Mouse (Mus musculus): Measurements from ENCODE around the gene Ppp3r1. TPM values are rescaled to one million over a fixed set of nuclear protein-coding genes. Genes with fewer than 3 reads are reported as not detected.
A peak's percentile ranks its signal among the peaks of the same experiment; 100 is the strongest.

Gene Ppp3r1
- total RNA-seq (2015; ENCODE audit: low replicate concordance) (26.0 and 28.1 TPM in 2 replicates), total RNA-seq (2017; ENCODE audit: low replicate concordance) (20.2 and 20.4 TPM in 2 replicates)

DNA sequence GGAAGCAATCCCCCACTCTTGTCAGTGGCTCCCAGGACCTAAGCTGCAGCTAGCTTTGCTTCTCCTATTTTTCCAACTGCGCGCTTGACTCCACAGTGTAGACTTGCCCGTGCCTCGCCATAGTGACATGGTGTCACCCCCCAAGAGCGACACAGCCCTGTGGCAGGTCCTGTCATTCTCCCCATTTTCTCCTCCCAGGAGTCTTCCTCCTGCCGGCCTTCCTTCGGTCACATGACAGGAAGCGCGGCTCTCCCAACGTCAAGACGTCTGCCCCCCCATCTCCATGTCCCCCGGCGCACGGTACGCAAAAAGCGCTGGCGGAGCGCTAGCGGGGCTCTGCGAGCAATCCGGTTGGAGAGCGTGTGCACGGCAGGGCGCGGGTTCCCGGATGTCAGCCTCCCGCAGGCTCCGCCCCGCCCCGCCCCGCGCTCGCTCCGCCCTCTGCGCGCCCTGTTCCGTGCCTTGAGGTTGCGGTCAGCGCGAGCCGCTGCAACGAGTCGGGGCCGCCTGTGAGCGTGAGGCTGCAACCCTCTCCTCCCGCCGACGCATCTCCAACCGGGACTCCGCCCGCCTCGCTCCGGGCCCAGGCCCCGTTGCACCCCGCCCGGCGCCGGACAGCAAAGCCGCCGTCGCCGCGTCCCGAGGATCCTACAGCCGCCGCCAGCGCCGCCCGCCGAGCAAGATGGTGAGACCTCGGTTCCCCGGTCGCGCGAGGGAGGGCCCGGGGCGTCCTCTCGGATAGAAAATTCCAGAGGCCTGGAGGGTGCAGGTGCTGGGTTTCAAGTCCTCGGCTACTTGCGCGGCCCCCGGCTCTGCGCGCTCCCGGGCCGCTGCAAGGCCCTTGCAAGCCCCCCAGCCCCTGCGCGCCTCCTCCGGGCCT is at the start of gene Ppp3r1:
Gene Ppp3r1 (plus strand): TSS at position 406 of the 880 bp plus-strand sequence.
- peak; percentile 95 for ATAC-seq (replicated peaks; ENCODE audit: low FRiP score, poor library complexity, severe bottlenecking)

DNA sequence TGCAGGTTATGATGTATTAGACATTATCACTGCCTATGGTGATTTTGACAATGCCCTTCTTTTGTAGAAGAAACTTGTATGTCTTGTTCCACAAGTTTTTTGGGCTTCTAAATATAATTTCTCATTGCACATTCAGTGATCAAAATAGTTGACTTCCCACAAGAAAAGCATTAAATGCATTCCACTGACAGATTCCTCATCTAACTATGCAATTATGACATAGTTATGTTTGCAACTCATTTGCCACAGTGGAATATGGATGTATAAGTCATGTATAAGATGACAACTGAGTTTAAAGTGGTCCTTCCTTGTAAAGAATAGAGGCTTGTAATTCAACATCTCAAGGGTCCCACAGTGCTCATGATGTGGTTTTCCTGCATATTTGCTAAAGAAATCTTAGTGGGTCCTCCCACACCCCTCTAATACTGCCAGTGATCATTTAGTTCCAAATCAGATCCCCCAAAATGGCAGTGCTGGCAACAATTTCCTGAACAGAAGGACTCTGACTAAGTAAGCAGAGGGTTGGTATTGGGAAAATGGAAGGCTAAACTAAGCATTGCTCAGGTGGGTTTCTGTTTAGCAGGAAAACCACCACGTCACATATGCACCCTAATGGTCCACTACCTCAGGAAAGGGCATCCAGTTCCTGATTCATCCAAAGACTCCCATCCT is 46.5 kb upstream of the Ppp3r1 start:
- no peak for ATAC-seq (replicated peaks; ENCODE audit: low FRiP score, poor library complexity, severe bottlenecking)

DNA sequence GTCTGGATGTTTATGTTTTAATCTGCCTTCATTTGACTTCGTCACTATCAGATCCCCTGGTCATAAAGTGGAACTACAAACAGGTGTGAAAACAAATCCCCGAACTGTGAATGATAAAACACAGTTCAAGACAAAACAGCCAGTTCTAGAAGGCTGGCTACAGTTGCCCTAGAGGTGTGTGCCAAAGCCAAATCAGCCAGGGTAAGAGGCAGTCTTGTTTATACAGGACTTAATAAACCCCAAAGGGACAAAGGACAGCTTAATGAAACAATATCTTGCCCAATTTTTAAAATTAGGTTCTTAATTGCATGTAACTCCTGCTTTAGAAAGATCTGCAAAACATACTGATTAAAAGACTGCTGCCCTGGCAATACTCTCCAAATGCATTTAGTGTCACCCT is 32.6 kb upstream of the Ppp3r1 start:
- no peak for ATAC-seq (replicated peaks; ENCODE audit: low FRiP score, poor library complexity, severe bottlenecking)

DNA sequence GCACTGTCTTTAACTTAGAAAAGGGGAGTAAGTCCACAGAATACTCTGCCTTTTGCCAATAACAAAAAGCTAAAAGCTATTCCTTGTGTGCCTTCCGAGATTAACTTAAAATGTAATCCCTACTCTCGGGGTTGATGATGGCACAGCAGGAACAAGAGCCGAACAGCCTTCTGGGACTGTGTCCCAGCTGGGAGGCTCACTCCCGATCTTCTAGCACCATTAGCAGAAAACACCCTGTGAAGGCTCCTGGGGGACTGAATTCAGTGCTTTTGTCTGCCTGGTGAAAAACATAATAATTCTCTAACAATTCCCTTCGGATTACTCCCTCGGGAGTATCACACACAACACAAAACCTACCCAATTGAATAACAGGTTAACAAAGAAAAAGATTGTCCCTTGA is 23.4 kb upstream of the Ppp3r1 start:
- ATAC-seq (replicated peaks; ENCODE audit: low FRiP score, poor library complexity, severe bottlenecking) = no peak

DNA sequence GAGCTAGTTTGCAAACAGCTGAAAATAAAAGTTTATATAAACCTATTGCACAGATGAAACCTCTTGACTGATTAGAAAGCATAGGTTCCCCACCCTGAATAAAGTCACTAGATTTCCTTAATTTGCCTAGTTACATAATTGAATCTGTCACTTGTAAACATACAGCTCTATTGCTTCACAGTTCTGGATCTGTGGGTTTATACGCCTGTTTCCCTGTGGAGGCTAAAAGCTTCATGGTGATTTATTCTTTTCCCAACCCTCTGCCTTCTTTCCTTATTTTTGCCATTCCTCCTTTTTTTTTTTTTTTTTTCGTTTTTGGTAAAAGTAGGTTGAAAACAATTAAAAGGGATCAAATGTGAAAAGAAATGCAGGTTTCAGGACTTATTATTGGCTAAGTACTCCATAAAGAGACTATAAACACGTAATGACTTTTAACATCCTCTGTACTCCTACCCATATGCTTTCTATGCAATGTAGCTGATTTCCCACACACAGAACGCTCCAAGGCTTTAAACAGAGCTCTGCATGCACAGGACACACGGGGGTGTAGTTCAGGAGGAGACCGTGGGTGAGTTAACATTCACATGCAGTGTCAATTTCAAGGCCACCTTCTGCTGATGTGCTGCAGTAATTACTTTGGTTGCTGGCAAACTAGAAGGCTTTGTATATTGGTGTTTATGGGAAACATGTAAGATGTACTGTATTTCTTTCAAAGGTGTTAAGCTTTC is 20.6 kb upstream of the Ppp3r1 start:
- no peak for ATAC-seq (replicated peaks; ENCODE audit: low FRiP score, poor library complexity, severe bottlenecking)

DNA sequence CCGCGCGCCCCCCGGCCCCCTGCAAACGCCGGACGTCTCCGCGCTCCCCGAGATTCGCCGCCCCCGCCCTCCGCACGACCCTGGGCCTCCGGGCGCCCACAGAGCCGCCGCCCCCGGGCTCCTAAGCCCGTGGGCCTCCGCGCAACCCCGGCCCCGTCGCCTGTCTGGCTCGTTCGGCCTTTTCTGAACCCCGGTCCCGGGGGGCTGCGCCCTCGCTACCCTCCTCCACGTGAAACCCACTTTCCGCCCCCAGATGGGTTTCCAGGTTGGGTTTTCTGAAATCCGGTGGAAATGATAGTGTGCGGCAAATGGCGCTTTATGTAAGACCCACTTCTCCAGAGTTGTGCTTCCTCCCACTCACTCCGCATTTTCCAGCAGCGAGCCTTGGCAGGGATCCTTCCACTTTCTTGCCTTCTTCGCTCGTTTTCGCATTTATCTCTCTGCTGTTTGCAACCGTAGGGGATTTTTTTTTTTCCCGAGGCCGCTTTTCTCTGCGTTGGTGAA is 727 bp downstream of the Ppp3r1 start:
- ATAC-seq (replicated peaks; ENCODE audit: low FRiP score, poor library complexity, severe bottlenecking) = peak; percentile 11

DNA sequence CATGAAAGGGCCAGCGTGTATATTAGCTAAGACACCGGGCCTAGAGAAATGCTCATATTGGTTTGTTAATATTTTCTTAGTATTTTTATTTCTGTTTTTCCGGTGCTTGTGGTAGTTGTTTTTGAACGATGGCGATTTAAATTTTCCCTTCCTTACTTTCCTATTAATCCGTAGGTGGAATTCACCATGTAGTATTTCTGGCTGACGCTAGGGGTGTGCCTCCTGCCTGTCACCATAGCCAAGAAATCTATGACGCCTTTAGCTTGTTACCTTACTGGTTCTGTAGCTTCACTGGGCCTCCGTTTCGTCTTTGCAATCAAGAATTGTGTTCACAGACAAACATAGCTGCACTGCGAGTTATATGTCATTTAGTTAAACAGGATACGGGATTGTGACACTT is 1.2 kb downstream of the Ppp3r1 start:
- peak; percentile 83 for ATAC-seq (replicated peaks; ENCODE audit: low FRiP score, poor library complexity, severe bottlenecking)

DNA sequence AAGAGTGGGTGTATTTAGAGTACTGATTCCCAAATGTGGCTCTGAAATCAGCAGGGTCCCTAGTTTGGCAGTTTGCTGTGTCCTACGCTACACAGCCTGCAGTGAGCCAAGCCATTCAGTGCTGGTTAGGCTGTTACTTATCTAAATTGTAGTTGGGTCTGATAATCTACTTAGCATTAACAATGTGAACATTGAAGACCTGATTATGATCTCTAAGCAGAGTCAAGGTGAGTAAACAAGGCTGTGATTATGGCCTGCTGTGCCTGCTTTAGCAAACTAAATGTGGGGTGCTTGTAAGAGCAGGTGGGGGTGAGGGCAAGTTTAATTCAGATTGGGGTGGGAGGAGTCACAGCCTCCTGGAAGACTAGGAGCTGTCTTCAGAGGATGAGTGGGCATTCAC is 4.9 kb downstream of the Ppp3r1 start:
- no peak for ATAC-seq (replicated peaks; ENCODE audit: low FRiP score, poor library complexity, severe bottlenecking)

DNA sequence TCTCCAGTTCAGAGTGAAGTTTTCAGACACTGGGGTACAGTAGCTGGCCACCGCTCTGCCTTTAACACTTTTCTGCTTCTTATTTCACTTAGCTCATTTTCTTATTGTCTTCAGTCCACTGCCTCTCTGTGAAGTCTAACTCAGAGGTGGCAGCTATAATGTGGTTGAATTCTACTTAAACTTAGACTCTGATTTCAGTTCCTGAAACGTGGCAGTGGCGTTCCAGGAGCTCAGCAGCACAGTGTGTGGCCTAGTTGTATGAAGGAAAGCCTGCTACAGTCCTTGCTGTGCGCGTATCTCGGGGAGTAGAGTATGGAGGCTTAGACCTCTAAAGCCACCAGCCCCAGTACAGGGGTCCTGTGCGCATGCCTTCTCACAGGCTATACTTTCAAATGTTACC is 7.6 kb downstream of the Ppp3r1 start:
- ATAC-seq (replicated peaks; ENCODE audit: low FRiP score, poor library complexity, severe bottlenecking) = no peak

DNA sequence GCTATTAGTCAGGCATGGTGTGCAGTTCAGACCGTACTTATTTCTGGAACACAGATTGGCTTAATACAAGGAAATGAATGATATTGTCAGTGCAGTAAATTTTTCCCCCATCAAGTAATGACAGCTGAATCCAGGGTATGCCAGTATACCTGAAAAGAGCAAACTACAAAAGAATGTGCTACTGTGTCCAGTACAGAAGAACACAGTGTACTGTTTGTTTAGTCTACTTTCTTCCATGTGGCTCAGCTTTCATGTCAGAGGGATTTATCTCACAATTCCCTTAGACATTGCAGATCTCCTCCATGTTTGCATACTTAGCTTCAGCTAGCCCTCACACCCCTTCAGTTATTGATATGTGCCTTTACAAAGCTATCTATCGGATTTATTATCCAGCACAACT is 10.2 kb downstream of the Ppp3r1 start:
- no peak for ATAC-seq (replicated peaks; ENCODE audit: low FRiP score, poor library complexity, severe bottlenecking)

DNA sequence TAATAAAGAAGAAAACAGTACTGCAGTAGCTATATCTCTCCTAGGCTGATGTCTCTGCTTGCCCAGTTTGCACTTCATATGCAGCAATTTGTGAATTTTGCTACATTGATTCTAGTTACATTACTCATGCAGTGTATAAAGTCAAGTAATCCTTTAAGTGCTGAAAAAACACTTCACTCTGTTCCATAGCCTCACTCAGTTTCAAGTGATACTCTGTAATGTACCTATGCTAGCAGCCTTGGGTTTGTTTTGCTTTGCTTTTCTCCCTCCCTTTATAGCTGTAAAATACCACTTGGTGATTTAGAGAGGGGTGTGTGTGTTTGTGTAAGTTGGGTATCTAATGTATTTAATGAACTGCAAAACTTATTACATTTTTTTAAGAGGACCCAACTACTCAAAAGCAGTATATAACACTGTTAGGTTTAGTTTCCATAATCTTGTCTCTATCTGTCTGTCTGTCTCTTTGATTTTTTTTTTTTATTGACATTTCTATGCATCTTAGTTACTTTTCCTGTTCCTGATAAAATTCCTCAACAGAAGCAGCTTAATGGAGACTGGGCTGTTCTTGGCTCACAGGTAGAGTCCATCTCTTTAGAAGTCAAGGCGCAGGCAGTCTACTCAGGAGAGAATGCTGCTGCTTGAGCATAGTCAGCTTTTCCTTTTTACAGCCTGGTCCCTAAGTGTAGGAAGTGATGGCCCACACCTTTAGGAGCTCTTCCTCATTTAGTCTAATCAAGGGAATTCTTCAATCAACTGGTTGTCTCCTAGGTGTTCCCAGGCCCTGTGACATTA is 12.1 kb downstream of the Ppp3r1 start:
- ATAC-seq (replicated peaks; ENCODE audit: low FRiP score, poor library complexity, severe bottlenecking) = no peak

DNA sequence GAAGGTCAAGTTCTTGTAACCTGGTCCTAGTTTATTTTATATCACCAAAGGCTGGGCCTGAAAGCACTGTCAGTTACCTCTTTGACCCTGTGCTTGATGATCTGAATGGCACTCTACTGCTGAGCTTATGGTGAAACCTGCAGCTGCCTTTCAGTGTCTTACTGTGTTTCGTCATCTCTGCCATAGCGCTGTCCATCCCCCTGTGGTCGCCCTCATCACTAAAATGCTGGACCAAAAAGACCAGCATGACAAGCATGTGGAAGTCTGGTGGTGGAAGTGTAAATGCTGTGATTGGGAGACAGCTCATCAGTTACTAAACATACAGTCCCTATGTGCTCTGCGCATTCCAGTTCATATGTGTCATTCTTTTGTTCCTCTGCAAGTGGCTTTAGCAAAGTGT is 13.2 kb downstream of the Ppp3r1 start:
- ATAC-seq (replicated peaks; ENCODE audit: low FRiP score, poor library complexity, severe bottlenecking) = no peak

DNA sequence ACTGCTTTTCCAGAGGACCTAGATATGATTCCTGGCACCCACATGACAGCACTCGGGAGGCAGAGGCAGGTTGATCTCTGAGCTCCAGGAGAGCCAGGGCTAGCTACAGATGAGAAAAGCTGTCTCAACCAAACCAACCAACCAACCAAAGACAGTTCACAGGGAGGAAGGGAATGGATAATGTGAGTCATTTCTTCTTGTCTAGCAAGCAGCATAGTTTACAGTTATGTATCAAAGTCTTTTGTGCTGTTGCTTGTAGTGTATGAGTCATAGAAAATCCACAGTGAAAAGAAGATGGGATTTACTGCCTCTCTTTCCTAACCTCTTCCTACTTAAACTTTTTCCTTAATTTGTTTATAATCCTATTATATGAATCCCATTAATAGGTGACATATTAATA is 17.6 kb downstream of the Ppp3r1 start:
- no peak for ATAC-seq (replicated peaks; ENCODE audit: low FRiP score, poor library complexity, severe bottlenecking)

DNA sequence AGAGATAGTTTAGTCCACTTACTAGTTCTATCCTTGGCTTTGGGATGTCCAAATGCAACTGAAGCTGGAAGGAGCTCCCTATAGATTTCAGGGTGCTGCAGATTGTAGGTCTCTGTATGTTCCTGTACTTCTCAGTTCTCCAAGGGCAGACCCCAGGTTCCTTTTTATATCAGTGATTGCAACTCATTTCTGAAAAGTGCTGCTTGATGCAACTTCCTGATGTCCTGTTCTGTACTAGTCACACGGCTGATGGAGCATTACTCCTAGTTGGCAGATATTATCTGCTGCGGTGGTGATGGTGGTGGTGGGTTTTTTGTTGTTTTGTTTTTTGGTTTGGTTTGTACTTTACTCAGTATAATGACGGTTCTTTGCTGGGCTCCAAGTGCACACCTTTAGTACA is 21.7 kb downstream of the Ppp3r1 start:
- no peak for ATAC-seq (replicated peaks; ENCODE audit: low FRiP score, poor library complexity, severe bottlenecking)

DNA sequence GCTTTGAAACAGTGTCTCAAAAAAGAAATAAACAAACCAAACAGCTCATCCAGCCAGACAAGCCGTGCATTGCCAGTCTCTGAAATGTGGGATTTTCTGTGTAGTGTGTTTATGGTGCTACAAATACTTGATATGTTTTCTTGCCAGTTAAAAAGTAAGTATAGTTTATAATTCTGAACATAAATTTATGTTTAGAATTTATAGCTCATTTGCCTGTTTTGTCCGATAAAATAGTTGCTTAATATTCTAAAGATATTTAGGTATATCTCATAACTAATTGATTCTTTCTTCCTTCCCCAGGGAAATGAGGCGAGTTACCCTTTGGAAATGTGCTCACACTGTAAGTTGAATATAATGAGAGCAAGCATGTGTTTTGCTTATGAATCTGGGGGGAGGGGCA is 22.7 kb downstream of the Ppp3r1 start, which contains the start of gene Wdr92:
Gene Wdr92 (plus strand): TSS at position 301 of the 400 bp plus-strand sequence.
- ATAC-seq (replicated peaks; ENCODE audit: low FRiP score, poor library complexity, severe bottlenecking) = no peak

DNA sequence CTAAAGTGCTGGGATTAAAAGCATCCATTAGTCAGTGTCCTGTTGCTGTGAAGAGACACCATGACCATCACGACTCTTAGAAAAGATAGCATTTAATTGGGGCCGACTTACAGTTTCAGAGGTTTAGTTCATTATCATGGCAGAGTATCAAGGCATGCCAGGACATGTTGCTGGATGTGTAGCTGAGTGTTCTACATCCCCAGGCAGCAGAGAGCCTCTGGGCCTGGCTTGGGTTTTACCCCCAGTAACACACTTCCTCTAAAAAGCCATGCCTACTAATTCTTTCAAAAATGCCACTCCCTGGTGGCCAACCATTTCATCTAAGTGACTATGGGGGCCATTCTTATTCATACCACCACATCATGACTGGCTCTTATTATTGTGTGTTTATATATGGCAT is 24.1 kb downstream of the Ppp3r1 start:
- ATAC-seq (replicated peaks; ENCODE audit: low FRiP score, poor library complexity, severe bottlenecking) = no peak

DNA sequence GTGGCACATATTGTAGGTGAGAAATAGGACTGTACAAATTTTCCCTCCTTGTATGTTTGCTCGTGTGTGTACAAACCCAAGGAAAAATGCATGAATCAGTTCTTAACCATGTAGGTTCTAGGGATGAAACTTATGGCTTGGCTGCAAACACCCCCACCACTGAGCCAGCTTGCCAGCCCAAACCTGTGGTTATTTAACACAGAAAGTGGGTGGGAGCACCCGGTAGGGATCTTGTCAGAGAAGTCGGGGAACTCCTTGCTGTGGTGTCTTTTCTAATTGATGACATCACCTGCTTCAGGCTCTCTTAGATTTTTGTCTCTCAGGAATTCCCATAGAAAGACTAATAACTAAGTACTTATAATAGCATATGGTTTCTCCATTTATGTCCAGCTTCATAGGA is 28.6 kb downstream of the Ppp3r1 start:
- no peak for ATAC-seq (replicated peaks; ENCODE audit: low FRiP score, poor library complexity, severe bottlenecking)

DNA sequence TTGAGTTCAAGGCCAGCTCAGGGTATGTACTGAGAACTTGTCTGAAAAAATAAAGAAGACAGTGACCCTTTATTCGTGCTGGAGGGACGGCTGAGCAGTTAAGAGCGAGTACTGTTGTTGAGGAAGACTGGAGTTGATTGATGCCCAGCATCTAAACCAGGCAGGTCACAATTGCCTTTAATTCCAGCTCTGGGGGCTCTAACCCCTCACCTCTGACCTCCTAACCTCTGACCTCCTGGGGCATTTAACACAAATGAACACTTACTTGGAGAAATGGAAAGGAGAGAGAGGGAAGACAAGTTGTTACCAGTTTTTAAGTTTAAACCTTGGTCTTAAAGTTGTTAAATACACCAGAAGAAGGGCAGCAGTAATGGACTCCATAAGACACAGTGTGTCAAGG is 29.7 kb downstream of the Ppp3r1 start:
- ATAC-seq (replicated peaks; ENCODE audit: low FRiP score, poor library complexity, severe bottlenecking) = no peak

DNA sequence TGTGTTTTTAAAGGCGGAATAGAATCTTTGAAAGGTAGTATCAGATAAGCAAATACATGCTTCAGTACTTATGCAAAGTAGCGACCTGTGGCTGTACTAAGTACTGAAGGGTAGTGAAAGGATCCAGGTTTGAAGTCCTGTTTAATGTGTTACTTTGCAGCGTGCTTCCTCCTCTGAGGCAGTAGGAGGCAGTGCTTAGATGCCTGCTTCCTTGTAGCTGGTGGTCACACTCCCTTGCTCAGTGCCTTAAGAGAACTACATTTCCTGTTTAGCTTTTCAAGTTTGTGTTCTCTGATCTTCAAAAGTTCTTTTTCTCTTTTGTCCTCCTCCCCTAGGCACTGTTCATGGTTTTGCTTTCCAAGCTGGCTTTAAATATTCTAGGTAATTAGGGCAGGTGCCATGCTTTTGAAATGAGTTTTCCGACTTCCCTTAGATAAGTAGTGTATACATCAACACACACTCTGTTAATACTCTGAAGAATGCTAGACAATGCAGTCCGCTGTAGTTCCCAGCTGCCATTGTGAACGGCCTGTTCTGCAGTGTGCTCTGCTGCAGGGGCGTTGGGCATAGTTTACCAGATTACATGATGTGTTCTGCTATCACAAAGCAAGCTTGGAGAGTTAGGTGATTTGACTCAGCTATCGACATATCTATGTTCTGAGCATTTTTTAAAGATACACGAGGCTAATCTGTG is 33.2 kb downstream of the Ppp3r1 start:
- ATAC-seq (replicated peaks; ENCODE audit: low FRiP score, poor library complexity, severe bottlenecking) = no peak

Data from erythroid progenitor cell, adult 5-6 weeks (primary cell).